Mouse (Mus musculus) gastrocnemius, adult 2 months (tissue): ENCODE measurements around the gene Tor1a. TPM values are rescaled to one million over a fixed set of nuclear protein-coding genes. Genes with fewer than 3 reads are reported as not detected.
"Not testable (repeated sequence)": the region's sequence is repeated elsewhere in the genome, so short reads cannot be mapped to it uniquely, and the experiment has no call there.

Experiments
- DNase-seq: peaks from one replicate; pipeline ENCODE4 v3.0.0; 2022
- H3K27ac ChIP-seq: fragments of 200-600 bp; 2 replicates; pipeline ENCODE4 v1.8.1; 2022; ENCODE audit warnings: mild to moderate bottlenecking
- H3K4me3 ChIP-seq: fragments of 200-600 bp; 2 replicates; pipeline ENCODE4 v1.8.1; 2022; ENCODE audit warnings: mild to moderate bottlenecking, moderate library complexity
- CTCF ChIP-seq: fragments of 200-600 bp; IDR thresholded peaks from 2 replicates; pipeline ENCODE4 v1.8.1; 2022; ENCODE audit warnings: antibody characterized with exemption, mild to moderate bottlenecking, moderate library complexity
- intact Hi-C: fragments of 180-260 bp; cut with DNase I; formaldehyde crosslinking; loops from one replicate; pipeline ENCODE4 v1.15.1; 2025
- total RNA-seq, 2 experiments: library from RNA; stranded (reverse); gene quantifications; 2 replicates each; pipeline ENCODE4 v1.2.3; 2021

The Tor1a gene
- total RNA-seq, 2 experiments from 2014 or later: 6.9 to 8.5 TPM

- DNase-seq: peak; percentile 34
- Histone ChIP-seq H3K27ac (peak overlapping the region; percentile 92), H3K4me3 (peak overlapping the region; percentile 89)
- TF ChIP-seq CTCF: no peak
- intact Hi-C loops: no loop called here
Observed at GRCm38 (mm10) chr2:30983024-30983423, 15.3 kb upstream of the Tor1a start.

DNA sequence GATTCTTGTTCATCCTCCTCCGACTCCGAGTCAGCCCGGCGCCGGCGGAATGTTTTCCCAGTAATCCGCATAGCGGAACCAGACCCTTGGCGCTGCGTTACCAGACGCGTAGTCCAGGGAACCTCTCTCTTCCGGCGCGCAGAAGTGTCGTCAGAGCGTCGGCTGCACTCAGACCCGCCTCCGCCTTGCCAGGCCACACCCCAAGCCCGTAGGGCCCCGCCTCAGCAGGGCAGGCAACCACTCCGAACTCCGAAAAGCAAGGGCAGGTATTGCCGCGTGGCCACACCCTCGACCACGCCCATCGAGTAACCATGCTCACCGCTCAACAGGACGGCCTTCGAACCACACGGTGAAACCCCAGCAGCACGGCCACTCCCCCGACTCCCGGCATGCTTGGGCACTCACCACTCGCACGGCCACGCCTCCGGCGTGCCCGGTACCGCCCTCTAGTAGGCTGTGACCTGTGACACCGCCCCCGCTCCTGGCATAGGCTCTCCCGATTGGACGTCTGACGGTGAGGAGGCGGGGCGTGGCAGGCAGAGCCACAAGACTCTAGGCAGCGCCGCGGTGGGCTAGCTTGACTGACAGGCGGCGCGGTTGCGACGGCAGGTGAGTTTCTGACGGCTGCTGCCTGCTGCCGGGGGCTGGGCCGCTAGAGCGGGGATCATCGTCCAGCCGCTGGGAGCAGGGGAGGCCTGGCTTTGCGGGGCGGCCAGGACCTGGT, 14.2 kb upstream of the Tor1a start, which contains the start of the genes BC005624 and Usp20:
Gene BC005624, minus strand, starts transcription at position 412 of the 724 bp plus-strand sequence.
Gene Usp20, plus strand, starts transcription at position 490 of the 724 bp plus-strand sequence.
- intact Hi-C loops: no loop called here
- Histone ChIP-seq H3K4me3 (peak within 1 kb of the TSS; percentile 89), H3K27ac (peak within 1 kb of the TSS; percentile 92)
- TF ChIP-seq CTCF: no peak; the same call in 1 of the 2 replicates
- DNase-seq: peak; percentile 100

DNA sequence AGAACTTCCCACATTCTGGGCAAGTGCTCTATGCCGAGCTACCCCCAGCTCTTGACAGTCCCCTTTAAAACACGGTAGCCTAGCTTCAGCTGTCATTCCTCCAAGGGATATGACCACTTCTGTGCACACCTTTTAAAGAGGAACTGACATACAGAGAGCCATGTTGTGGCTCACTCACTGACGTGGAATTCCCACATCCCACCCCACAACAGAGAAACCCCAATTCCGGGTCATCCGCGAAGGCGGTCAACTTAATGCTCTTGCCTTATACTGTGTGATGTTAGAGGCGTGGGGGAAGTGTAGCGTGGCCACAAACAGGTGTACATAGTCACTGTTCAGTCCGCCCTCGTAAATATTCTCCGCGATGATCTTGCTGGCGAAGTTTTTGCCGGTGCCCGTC, 907 bp downstream of the Tor1a start:
- no peak for TF ChIP-seq CTCF
- Histone ChIP-seq H3K4me3 (peak overlapping the region; percentile 100), H3K27ac (peak overlapping the region; percentile 88)
- intact Hi-C loops: no loop called here
- no peak for DNase-seq

- no peak for TF ChIP-seq CTCF
- no peak overlapping the region for H3K27ac ChIP-seq
- intact Hi-C loops: no loop called here
- DNase-seq: no peak
- no peak overlapping the region for H3K4me3 ChIP-seq
Observed at GRCm38 (mm10) chr2:30965627-30966026, 2.1 kb downstream of the Tor1a start.

DNA sequence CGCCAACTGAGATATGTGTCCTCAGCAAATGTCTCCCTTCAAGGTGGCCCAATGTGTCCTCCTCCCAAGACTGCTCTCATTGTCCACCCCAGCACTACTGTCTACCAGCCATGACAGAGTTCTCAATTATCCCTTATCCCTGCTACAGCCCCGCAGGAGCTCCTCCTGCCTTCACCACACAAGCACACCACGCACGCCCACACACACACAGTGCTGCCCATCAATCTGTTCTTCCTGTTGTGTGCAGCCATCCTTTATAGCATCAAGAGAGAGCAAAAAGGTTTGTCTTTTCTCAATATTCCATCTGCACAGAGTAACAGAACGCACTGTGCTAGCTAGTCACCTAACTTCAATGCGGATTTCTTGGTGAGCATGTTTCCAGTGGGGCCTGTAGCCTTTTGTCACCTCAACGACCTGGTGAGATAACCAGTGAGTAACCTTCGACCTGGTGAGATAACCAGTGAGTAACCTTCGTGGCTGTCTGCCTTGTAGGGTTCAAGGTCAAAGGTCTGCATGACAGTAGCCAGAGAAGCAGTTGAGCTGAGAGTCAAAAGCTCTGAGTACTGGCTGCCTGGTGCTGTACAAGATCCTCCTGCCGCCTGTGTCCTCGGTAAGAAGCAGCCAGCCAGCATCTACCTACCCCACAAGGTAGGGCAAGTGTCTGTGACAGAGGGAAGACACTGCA, 5.0 kb downstream of the Tor1a start:
- Histone ChIP-seq H3K27ac (no peak overlapping the region), H3K4me3 (no peak overlapping the region)
- intact Hi-C loops: no loop called here
- TF ChIP-seq CTCF: no peak
- no peak for DNase-seq

- intact Hi-C loops: no loop called here
- no peak for DNase-seq
- TF ChIP-seq CTCF: no peak
- H3K27ac ChIP-seq: no peak overlapping the region
- no peak overlapping the region for H3K4me3 ChIP-seq
Observed at GRCm38 (mm10) chr2:30959856-30960255, 7.9 kb downstream of the Tor1a start.

- TF ChIP-seq CTCF: no peak
- DNase-seq: no peak
- Histone ChIP-seq H3K4me3 (no peak overlapping the region), H3K27ac (no peak overlapping the region)
- intact Hi-C loops: no loop called here
Observed at GRCm38 (mm10) chr2:30958726-30959125, 9.0 kb downstream of the Tor1a start.

- H3K4me3 ChIP-seq: no peak overlapping the region
- no peak for DNase-seq
- no peak for TF ChIP-seq CTCF
- H3K27ac ChIP-seq: no peak overlapping the region
- intact Hi-C loops: no loop called here
Observed at GRCm38 (mm10) chr2:30957511-30957910, 10.2 kb downstream of the Tor1a start.

GRCm38 (mm10) chr2:30954797-30955196, 12.9 kb downstream of the Tor1a start:
- DNase-seq: no peak
- intact Hi-C loops: no loop called here
- no peak overlapping the region for H3K27ac ChIP-seq
- TF ChIP-seq CTCF: no peak
- H3K4me3 ChIP-seq: peak overlapping the region; percentile 28

- Histone ChIP-seq H3K27ac (peak within 1 kb of the TSS; percentile 97), H3K4me3 (peak within 1 kb of the TSS; percentile 72)
- TF ChIP-seq CTCF: peak; percentile 38
- DNase-seq: peak; percentile 89
- intact Hi-C loops: no loop called here
Observed at GRCm38 (mm10) chr2:30952824-30953490, 14.8 kb downstream of the Tor1a start, which contains the start of gene Tor1b. Tor1b (plus strand) TSS chr2:30952959.

DNA sequence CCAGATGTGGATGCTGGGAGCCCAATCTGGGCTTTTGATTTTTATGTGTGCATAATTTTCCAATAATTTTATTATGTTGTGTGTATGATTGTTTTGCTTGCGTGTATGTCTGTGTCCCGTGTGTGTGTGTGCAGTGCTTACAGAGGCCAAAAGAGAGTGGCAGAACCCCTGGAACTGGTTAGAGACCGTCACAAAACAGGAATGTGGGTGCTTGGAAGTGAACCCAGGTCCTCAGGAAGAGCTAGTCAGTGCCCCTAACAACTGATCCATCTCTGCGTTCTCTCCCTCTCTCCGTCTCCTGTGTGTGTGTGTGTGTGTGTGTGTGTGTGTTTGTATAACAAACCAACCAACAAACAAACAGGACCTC, 15.3 kb downstream of the Tor1a start:
- no peak for DNase-seq
- H3K4me3 ChIP-seq: peak overlapping the region; percentile 72
- intact Hi-C loops: no loop called here
- peak overlapping the region; percentile 97 for H3K27ac ChIP-seq
- TF ChIP-seq CTCF: no peak

DNA sequence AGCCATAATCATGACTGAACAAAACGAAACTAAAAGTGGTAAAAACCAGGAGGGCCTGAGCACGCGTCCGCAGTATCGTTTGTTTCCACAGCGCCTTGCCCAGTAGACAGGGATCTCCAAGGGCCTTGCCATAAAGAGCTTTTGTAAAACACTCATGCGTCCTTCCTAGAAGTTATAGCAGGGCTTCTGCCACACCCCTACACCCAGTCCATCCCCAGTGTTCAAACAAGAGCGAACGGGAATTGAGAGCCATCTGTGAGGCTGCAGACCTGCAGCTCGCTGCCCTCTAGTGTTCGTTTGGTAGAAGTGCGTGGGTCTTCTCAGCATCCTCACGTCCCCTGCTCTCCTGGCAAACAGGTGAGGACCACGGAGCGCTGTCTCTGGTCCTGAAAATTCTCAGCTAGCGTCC, 25.1 kb downstream of the Tor1a start:
- TF ChIP-seq CTCF: peak; percentile 90
- H3K27ac ChIP-seq: peak overlapping the region; percentile 66
- peak overlapping the region; percentile 77 for H3K4me3 ChIP-seq
- DNase-seq: peak; percentile 62
- intact Hi-C loops: no loop called here

GRCm38 (mm10) chr2:30942116-30942515, 25.6 kb downstream of the Tor1a start:
- intact Hi-C loops, DNase-seq, H3K27ac ChIP-seq: not testable (repeated sequence)
- H3K4me3 ChIP-seq: peak overlapping the region; percentile 77
- peak; percentile 27; the same call in 1 of the 2 replicates for TF ChIP-seq CTCF
